Mouse (Mus musculus): ENCODE results near the gene C1qc.

The C1qc gene

DNA sequence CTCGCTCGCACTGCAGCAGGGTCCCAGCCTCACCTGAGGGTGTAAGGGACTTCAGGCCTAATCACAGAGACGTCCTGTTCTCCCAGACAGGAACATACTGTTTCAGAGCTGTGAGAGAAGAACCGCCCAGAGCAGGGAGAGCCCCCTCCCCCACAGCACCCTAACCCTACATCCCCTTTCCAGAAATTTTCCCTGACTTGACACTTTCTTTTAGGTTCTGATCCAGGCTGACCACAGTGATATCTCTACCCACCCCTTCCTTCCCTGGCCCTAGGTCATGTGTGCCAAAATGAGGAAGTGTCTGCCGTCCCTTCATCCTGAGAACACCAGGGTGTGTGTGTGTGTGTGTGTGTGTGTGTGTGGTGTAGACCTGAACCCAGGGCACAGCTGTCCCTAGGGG is at the start of gene C1qc:
TSS of gene C1qc (minus strand) at position 255 of the 400 bp plus-strand sequence.
- no peak for DNase-seq (ENCODE audit: low read depth, low spot score)

GRCm38 (mm10) chr4:136937935-136938334 is 45.1 kb upstream of the C1qc start:
- DNase-seq (ENCODE audit: low read depth, low spot score): no peak

DNA sequence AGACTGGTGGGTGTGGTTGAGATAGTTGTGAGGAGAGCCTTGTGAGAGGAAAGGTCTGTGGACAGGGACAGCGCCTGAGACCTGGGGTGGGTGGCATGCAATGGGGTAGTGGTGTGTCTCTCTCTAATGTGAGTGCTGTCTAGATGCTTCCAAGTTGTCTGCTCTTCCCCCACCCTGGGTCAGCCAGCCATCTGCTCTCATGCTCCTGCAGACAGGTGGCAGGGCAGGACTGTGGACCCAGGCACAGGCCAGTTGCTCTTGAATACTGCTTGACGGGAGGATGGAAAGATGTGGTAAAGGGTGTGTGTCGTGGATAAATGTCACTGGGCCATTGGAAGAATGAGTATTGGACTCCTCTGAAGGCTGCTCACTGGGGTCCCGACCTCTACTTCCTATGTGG is 44.5 kb upstream of the C1qc start:
- no peak for DNase-seq (ENCODE audit: low read depth, low spot score)

- no peak for DNase-seq (ENCODE audit: low read depth, low spot score)
These were observed 42.1 kb upstream of the C1qc start for GRCm38 (mm10) chr4:136934746-136935613.

DNA sequence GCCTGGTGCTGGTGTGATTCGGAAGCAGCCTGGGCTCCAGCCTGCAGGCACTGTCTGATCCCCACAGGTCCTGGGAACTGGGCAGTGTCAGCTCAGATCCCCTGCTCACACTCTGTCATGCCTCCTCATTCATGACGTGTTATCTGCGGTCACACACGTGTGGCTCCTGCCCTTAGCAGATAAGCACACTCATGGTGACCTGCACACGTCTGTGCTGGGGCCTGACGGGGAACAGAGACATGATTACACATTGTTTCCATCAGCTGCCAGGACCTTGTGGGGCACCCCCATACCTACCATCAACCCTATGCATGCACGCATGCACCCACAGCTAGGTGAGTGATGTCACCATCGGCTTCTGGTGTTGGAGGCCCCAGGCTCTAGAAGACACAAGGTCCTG is 37.6 kb upstream of the C1qc start:
- DNase-seq (ENCODE audit: low read depth, low spot score): no peak

DNA sequence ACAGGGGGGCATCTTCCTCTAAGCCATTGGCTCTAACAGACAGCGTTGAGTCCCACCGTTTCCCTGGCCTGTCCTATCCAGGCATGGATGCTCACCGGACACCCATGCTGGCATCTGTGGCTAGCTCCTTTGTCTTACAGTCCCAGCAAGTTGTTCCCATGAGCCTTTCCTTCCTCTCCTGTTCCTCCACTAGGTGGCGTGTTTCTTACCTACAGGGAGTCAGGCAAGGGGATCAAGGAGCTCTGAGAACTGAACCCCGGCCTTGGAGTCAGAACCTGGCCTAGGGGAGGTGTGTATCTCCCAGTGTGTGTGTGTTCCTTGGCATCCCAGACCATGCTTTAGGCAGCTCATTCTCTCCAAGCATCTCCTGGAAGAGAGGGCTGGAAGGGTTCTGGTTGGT is 36.1 kb upstream of the C1qc start:
- peak; percentile 50 for DNase-seq (ENCODE audit: low read depth, low spot score)

GRCm38 (mm10) chr4:136925804-136926203 is 32.9 kb upstream of the C1qc start:
- DNase-seq (ENCODE audit: low read depth, low spot score): no peak

DNA sequence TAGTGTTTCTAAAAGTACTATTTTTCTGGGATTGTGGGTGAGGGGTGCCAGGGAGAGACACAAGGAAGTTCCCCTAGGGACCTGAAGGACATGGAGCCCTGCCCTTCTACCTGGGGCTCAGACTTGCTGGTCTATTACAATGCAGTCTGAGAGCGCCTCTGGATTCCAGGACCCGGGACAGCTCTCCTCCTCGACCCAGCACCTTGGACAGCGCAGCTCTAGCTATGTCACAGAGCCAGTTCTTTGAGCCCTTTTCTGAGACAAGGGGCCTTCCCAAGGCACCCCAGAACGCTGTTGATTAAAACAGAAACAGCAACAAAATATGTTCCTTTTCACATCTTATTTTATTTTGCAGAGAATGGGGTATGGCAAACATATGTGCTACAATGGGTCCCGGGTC is 31.7 kb upstream of the C1qc start:
- DNase-seq (ENCODE audit: low read depth, low spot score): no peak

GRCm38 (mm10) chr4:136919526-136919925 is 26.7 kb upstream of the C1qc start:
- no peak for DNase-seq (ENCODE audit: low read depth, low spot score)

DNA sequence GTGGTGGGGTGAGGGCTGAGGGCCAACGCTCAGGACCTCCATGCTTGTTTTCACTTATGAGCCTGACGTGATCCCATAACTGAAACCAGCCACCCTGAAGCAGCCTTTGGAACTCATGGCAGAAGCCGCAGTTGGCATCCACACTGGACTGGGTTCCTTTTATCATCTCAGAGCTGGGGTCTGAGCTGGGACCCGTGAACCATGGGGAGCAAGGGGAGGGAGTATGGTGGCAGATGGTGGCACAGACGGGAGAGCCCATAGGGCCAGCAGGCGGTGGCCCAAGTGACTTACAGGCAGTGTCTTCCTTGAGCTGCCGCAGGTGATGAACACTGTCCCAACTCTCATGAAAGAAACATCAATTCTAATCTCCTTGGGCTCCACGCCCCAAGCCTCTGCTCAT is 26.0 kb upstream of the C1qc start:
- DNase-seq (ENCODE audit: low read depth, low spot score): no peak

- no peak for DNase-seq (ENCODE audit: low read depth, low spot score)
These were observed 24.3 kb upstream of the C1qc start for GRCm38 (mm10) chr4:136917165-136917524.

DNA sequence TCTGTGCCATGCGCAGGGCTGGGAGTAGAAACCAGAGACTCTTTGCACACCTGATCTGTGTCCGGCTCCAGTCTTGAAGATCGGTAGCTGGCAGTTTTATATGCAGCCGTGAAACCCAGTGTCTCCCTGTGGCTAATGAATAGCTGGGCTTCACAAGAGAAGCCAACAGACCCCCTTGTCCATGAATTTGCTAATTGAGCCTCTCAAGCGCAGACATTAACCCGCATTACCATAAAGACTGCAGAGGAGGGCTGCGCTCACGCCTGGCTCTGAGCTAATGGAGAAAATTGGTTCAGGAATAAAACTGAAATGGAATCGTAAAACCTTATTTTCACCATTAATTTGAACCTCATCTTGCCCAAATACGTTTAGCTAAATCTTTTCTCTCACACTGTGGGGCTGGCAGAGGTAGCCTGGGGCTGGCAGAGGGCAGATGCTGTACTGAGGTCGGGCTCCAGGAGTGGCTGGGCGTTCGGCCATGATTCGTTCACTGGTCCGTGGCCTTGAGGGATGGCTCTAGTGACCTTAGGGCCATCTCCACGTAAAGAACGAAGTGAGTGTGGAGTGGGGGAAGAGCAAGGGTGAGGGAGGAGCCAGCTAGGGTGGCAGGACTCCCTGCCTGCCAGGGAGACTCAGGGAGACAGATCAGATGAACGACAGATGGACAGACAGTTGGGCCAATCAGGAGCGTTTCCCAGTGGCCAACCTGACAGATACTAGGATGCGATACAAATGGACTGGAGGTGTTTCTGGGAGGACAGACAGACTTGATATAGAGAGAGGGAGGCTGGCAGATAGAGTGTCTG is 23.7 kb upstream of the C1qc start:
- no peak for DNase-seq (ENCODE audit: low read depth, low spot score)

GRCm38 (mm10) chr4:136912841-136913240 is 20.0 kb upstream of the C1qc start:
- DNase-seq (ENCODE audit: low read depth, low spot score): no peak

DNA sequence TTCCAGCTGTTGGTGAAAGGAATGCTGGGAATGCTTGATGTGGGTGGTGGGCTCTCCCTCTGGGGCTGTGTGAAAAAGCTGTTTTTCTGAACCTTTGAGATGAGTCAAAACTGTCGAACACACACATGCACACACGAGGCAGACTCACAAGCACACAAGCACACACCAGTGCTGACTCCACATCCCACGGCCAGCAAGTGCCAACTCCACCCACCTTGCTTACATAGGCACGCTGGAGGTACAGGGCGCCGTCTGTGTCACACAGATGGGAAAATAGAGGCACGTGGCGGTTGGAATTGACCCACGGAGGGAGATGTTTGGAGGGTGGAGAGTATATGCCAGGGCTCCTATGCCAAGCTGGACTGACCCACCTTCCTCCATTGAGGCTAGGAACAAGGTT is 18.9 kb upstream of the C1qc start:
- DNase-seq (ENCODE audit: low read depth, low spot score): no peak

DNA sequence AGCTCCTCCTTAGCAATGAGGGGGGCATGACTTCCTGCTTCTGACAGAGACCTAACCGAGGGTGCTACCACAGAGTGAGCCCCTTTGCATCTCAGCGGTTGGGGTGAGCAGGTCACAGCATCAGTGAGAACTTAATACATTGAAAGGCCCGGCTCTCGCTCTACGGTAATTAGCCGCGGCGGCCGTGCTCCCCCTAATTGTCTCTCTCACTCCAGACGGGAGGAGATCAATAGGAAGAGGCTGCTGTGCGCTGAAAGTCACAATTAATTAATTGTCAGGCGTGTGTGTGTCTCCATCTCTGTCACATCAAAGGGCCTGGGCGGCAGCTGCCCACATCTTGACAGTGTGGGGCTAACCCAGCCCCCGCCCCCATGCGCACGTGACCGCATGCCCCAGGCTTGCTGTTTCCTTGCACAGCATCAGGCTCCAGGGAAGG is 18.4 kb upstream of the C1qc start:
- no peak for DNase-seq (ENCODE audit: low read depth, low spot score)

- DNase-seq (ENCODE audit: low read depth, low spot score): no peak
These were observed 14.9 kb upstream of the C1qc start for GRCm38 (mm10) chr4:136907809-136908208.

DNA sequence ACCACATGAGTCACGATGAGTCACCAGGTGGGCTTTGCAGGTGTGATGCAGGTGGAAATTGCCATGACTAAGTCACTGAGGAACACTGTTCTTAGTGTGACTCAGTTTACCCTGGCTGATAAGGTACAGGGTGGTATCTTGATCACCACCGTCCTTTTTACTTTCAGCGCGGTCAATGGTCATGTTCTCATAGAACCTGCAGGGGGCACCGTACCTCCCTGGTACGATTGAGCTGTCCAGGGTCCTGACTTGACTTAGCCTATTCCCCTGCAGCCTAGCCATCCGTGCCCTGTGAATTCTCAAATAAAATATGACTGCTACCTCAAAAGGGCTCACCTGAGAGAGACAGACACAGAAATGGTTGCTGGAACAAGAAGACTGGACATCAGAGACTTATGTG is 14.2 kb upstream of the C1qc start:
- DNase-seq (ENCODE audit: low read depth, low spot score): no peak

DNA sequence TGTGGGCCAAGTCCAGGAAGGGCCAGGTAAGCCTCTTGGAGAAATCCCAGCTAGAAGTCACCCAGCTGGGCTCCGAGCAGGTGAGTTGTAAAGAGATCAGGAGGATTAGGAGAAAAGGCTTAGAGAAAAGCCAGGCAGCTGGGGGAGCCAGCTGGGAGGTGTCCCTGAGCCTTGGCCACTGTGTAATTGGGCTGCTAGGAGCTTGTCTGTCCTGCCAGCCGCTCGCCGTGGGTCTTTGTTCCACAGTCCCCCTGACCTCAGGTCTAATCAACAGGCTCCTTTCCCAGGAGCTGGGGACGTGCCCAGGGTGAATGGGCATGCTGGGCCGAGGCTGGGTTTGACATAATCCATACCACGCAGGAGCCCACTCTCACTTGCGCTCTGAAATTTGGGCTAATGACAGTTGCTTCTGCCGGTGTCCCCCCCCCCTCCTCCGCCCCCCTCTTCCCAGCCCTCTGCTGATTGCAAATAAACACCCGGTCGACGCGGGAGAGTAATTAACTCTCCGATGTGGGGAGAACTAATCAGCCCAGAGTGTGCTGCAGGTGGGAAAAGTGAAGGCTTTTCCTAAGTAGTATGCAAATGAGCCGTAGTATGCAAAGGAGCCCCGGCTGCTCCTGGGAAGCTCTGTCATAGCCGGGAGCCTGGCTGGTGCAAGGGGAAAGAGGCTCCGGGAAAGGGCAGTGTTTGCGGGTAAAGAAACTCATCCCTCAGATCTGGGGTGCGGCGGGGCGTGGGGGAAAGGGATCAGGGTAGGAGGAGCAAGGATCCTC is 12.1 kb upstream of the C1qc start:
- no peak for DNase-seq (ENCODE audit: low read depth, low spot score)

GRCm38 (mm10) chr4:136899154-136899553 is 6.3 kb upstream of the C1qc start:
- no peak for DNase-seq (ENCODE audit: low read depth, low spot score)

GRCm38 (mm10) chr4:136898637-136899036 is 5.8 kb upstream of the C1qc start, which contains the start of gene C1qa:
Gene C1qa, minus strand, starts transcription at chr4:136898803.
- DNase-seq (ENCODE audit: low read depth, low spot score): no peak

DNA sequence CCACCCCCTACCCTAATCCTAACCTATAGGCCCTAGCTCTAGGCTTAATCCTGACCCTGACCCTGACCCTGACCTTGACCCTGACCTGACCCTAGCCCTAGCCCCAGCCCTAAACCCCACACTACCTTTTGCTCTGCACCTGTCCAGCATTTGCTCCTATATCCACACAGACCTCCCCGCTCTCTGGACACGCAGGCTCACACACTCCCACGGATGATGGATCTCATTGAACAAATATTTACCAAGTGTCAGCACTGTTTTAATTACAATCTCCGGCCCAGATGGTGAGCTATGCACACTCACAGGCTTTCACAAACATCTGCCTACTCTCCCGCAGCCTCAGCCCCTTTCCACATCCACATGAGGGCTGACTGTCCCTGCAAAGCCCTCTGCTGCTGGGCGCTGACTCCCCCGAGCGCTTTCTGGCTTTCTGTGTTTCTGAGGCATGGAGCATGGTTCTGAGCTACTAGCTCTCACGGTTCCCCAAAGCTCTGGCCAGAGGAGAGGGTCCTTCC is 5.3 kb upstream of the C1qc start:
- no peak for DNase-seq (ENCODE audit: low read depth, low spot score)

DNA sequence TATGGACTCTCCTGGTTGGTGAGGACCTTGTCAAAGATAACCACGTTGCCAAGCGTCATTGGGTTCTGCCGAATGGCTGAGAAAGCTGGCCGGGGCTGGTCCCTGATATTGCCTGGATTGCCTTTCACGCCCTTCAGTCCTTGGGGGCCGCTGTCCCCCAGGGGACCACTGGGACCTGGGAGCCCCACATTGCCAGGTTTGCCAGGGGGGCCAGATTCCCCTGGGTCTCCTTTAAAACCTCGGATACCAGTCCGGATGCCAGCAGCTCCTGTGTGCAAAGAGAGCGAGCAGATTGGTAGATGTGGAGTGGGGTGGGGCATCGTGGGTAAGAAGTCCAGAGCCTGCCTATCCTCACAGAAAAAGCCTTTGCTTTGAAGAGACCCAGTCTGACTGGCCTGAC is 3.6 kb upstream of the C1qc start:
- DNase-seq (ENCODE audit: low read depth, low spot score): no peak
